Mouse (Mus musculus) megakaryocyte, embryonic 14.5 days (primary cell): ENCODE measurements around the gene Gm17409. TPM values are rescaled to one million over a fixed set of nuclear protein-coding genes. Genes with fewer than 3 reads are reported as not detected.

Experiments
- H3K27me3 ChIP-seq: replicated peaks from 2 replicates; pipeline ENCODE3; 2012; ENCODE audit warnings: inconsistent platforms
- H3K36me3 ChIP-seq: replicated peaks from 2 replicates; pipeline ENCODE3; 2012; ENCODE audit warnings: low read length, inconsistent platforms, mixed read lengths
- H3K4me1 ChIP-seq: 2 replicates; pipeline ENCODE4 v1.6.1; 2012; ENCODE audit warnings: inconsistent platforms
- H3K4me3 ChIP-seq: replicated peaks from 2 replicates; pipeline ENCODE3; 2012; ENCODE audit warnings: moderate library complexity, mild to moderate bottlenecking, inconsistent platforms
- H3K9me3 ChIP-seq: 2 replicates; pipeline ENCODE4 v1.6.1; 2012; ENCODE audit warnings: inconsistent platforms
- FLI1 ChIP-seq: IDR thresholded peaks from 2 replicates; pipeline ENCODE4 v1.6.1; 2012; ENCODE audit warnings: low read length, inconsistent platforms, mixed read lengths
- GATA1 ChIP-seq: IDR thresholded peaks from 3 replicates; pipeline ENCODE4 v1.6.1; 2012; ENCODE audit warnings: mixed read lengths, low read length, inconsistent platforms, borderline replicate concordance
- polyA plus RNA-seq: library from polyadenylated mRNA; stranded (reverse); fragments of >175 nt; gene quantifications from 2 replicates; pipeline ENCODE4 v1.2.3, GENCODE M21; 2012; ENCODE audit warnings: low replicate concordance; ENCODE audit not compliant: insufficient read depth

Gm17409 gene
- polyA plus RNA-seq, 1 experiment: not detected

- TF ChIP-seq GATA1 (no peak), FLI1 (no peak)
- Histone ChIP-seq H3K36me3 (no peaks in the 10 kb centered on the region), H3K27me3 (no peaks in the 10 kb centered on the region), H3K9me3 (peaks cover 6% of the 10 kb centered on the region; the same call in 1 of the 2 replicates), H3K4me3 (no peak overlapping the region), H3K4me1 (no peaks in the 10 kb centered on the region)
These were observed 25.4 kb downstream of the Gm17409 start for GRCm38 (mm10) chr2:58495271-58495670.

DNA sequence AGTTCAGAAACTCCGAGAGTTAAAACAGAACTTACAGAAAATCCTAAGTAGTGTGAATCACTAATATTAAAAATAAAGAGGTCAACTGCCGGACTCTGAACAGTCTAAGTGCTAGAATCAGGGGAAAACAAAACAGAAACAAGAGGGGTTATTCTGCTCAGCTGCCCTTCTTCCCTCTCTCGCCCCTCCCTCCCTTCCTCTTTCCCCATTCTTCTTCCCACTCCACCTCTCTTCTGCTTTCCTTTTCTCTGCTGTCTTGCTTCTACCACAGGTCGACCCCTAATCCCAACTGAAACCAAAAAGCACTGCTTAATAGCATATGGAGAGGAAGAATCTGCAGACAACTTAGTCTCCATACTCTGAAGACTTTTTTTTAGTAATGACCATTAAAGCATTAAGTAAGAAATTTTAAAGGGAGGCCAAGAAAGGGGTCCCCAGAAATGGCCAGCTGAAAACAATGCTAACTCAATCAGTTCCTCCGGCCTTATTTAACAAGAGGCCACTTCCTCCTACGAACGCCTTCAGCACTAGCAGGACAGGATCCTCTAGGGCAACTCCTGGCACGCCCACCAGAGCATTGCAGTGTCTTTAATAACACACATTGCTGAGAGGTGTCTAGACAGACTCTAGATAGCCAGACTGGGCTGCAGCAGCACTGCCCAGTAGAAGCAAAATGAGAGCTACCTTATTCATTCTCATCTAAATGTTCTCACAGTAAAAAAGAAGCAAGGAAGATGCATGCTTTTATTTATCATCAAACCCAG, 26.9 kb downstream of the Gm17409 start:
- no peaks in the 10 kb centered on the region for H3K36me3 ChIP-seq
- TF ChIP-seq FLI1 (no peak), GATA1 (no peak)
- no peaks in the 10 kb centered on the region for H3K27me3 ChIP-seq
- no peaks in the 10 kb centered on the region for H3K4me1 ChIP-seq
- H3K9me3 ChIP-seq: peaks cover 6% of the 10 kb centered on the region; the same call in 1 of the 2 replicates
- H3K4me3 ChIP-seq: no peak overlapping the region

DNA sequence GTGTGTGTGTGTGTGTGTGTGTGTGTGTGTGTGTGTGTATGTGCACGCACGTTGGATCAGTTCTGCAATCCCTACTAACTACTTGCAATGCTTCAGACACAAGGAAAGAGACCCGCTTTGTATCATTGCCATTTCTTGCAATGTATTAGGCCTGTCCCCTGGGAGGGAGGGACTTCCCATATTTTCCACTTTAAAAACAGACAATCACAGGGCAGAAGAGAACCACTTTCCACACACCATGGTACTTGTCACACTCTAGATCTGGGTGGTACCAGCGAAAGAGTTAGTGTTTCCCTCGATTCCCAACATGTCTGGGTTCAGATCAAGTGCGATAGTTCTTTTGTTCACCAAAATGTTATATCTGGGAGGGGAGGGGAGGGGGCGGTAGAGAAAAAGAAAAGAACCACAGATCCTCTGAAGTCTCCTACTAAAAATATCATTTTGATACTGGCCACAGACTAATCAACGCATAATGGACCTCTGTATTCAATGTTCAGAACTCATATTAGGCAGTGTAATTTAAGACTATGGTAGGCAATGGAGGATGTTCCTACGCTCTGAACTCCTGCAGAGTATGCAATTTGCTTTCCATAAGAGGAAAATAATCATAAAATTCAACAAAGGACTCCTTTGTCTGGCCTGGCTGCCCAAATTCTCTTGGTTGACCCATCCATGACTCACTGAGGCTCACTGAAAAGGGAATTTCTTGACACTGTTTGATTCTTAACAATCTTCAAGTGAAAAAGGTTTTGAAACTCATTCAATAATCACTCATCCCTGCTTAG, 35.6 kb downstream of the Gm17409 start:
- H3K4me1 ChIP-seq: no peaks in the 10 kb centered on the region
- H3K27me3 ChIP-seq: no peaks in the 10 kb centered on the region
- H3K4me3 ChIP-seq: no peak overlapping the region
- TF ChIP-seq GATA1: no peak
- no peak for TF ChIP-seq FLI1
- H3K36me3 ChIP-seq: no peaks in the 10 kb centered on the region
- H3K9me3 ChIP-seq: peaks cover 13% of the 10 kb centered on the region; the same call in 1 of the 2 replicates

GRCm38 (mm10) chr2:58510192-58510591, 40.3 kb downstream of the Gm17409 start:
- no peaks in the 10 kb centered on the region for H3K4me1 ChIP-seq
- H3K27me3 ChIP-seq: no peaks in the 10 kb centered on the region
- peaks cover 22% of the 10 kb centered on the region; the same call in 1 of the 2 replicates for H3K9me3 ChIP-seq
- no peak overlapping the region for H3K4me3 ChIP-seq
- no peaks in the 10 kb centered on the region for H3K36me3 ChIP-seq
- TF ChIP-seq FLI1: no peak

GRCm38 (mm10) chr2:58513212-58513611, 43.3 kb downstream of the Gm17409 start:
- Histone ChIP-seq H3K27me3 (no peaks in the 10 kb centered on the region), H3K9me3 (peaks cover 17% of the 10 kb centered on the region; the same call in 1 of the 2 replicates), H3K4me3 (no peak overlapping the region), H3K4me1 (no peaks in the 10 kb centered on the region), H3K36me3 (no peaks in the 10 kb centered on the region)
- no peak for TF ChIP-seq GATA1
- no peak for TF ChIP-seq FLI1

DNA sequence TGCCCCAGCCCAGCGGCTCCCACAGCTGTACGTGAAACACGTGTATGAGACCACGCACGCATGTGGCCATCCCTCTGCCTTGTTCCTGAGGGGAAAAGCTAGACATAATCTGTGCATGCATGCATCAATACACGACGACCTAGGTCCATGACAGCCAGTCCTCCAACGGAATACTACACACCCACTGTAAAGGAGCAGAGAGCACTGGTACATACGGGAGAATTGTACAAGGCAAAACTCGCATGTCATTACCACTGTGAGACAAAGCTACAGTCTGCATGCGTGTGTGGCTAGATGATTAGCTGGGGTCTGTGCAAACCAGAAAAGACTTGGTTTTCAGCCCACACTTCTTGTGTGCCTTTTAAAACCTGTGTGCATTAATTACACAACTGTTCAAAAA, 44.6 kb downstream of the Gm17409 start:
- Histone ChIP-seq H3K36me3 (no peaks in the 10 kb centered on the region), H3K9me3 (peaks cover 11% of the 10 kb centered on the region; the same call in 1 of the 2 replicates), H3K4me1 (no peaks in the 10 kb centered on the region), H3K27me3 (no peaks in the 10 kb centered on the region), H3K4me3 (no peak overlapping the region)
- TF ChIP-seq GATA1: no peak
- no peak for TF ChIP-seq FLI1

DNA sequence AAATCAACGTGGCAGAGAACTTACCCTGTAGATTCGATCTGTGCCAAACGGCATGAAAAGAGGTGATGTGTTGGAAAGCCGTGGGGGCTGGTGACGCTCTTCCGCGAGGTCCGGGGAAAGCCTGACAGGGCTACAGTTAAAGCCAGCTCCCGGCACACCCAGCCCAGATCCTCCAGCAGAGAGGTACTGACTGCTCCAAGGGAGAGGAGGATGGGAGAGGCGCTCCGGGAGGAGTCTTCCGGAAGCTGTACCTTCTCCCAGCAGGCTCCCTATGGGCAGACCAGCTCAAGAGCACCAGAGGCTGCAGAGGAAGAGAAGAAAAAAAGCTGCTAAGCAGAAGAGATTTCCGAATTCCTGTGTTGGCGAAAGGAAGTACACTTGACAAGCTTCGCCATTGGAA, 46.1 kb downstream of the Gm17409 start:
- no peaks in the 10 kb centered on the region for H3K4me1 ChIP-seq
- H3K36me3 ChIP-seq: no peaks in the 10 kb centered on the region
- no peaks in the 10 kb centered on the region for H3K27me3 ChIP-seq
- no peak overlapping the region for H3K4me3 ChIP-seq
- peaks cover 11% of the 10 kb centered on the region; the same call in 1 of the 2 replicates for H3K9me3 ChIP-seq
- TF ChIP-seq GATA1: no peak
- TF ChIP-seq FLI1: no peak

- Histone ChIP-seq H3K36me3 (no peaks in the 10 kb centered on the region), H3K9me3 (peaks cover 8% of the 10 kb centered on the region; the same call in 1 of the 2 replicates), H3K4me3 (no peak overlapping the region), H3K27me3 (no peaks in the 10 kb centered on the region), H3K4me1 (no peaks in the 10 kb centered on the region)
- TF ChIP-seq FLI1 (no peak), GATA1 (no peak)
These were observed 47.0 kb downstream of the Gm17409 start for GRCm38 (mm10) chr2:58516920-58517319.

GRCm38 (mm10) chr2:58518517-58518916, 48.6 kb downstream of the Gm17409 start:
- H3K4me3 ChIP-seq: no peak overlapping the region
- H3K9me3 ChIP-seq: peaks cover 7% of the 10 kb centered on the region; the same call in 1 of the 2 replicates
- TF ChIP-seq GATA1: no peak
- no peak for TF ChIP-seq FLI1
- H3K4me1 ChIP-seq: no peaks in the 10 kb centered on the region
- H3K27me3 ChIP-seq: no peaks in the 10 kb centered on the region
- no peaks in the 10 kb centered on the region for H3K36me3 ChIP-seq

Other genes with a start within 250 kb of the Gm17409 start
- gene Acvr1c, start 112.2 kb upstream of the Gm17409 start, polyA plus RNA-seq: not detected in 2 replicates
- 0.63 TPM in 1 of 2 replicates, not detected in the other for gene Acvr1, start 97.0 kb downstream of the Gm17409 start, polyA plus RNA-seq
- not detected in 2 replicates for gene Upp2, start 97.2 kb downstream of the Gm17409 start, polyA plus RNA-seq